Mouse (Mus musculus): Measurements from ENCODE around the gene Tchhl1.

- TF ChIP-seq POLR2A (IDR thresholded peaks at IDR 0.05; ENCODE audit: borderline replicate concordance, extremely low read depth, insufficient read depth, insufficient read length, poor library complexity, severe bottlenecking) (no peak), CTCF (IDR thresholded peaks at IDR 0.05; ENCODE audit: borderline replicate concordance, extremely low read depth, insufficient read depth, insufficient read length) (no peak)
Observed at GRCm38 (mm10) chr3:93488541-93488940, 20.0 kb downstream of the Tchhl1 start.
